Mouse (Mus musculus) erythroblast, embryonic 14.5 days (primary cell): ENCODE measurements around the gene Nrbp1.

Experiments
- GATA1 ChIP-seq: IDR thresholded peaks from 2 replicates; pipeline ENCODE4 v1.6.1; 2012; ENCODE audit warnings: low read length, inconsistent platforms, mixed read lengths
- TAL1 ChIP-seq: IDR thresholded peaks from 3 replicates; pipeline ENCODE4 v1.6.1; 2012; ENCODE audit warnings: low read length, inconsistent platforms, mixed read lengths

DNA sequence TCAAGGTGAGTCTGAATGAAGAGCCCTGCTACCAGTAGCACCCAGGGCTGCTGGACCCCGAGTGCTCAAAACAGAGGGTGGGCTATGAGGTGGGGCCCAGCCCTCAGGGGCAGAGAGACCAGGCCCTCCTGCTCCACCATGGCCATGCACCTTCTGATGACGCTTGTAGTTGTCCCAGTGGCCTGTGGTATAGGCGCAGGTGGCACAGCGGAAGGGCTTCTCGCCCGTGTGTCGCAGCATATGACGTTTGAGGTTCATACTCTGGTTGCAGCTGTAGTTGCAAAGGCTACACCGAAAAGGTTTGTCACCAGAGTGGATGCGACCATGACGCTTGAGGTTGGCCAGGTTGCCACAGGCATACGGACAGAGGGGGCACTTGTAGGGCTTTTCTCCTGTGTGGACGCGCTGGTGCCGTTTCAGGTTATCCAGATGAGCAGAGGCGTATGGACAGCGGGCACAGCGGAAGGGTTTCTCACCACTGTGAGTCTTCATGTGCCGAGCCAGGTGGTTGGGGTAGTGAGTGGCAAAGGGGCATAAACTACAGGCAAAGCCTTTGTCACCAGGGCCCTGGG, 41.3 kb upstream of the Nrbp1 start:
- no peak for TF ChIP-seq GATA1
- no peak for TF ChIP-seq TAL1
